ENCODE assay signal across 8 mouse cellular contexts in the genomic region with DNA sequence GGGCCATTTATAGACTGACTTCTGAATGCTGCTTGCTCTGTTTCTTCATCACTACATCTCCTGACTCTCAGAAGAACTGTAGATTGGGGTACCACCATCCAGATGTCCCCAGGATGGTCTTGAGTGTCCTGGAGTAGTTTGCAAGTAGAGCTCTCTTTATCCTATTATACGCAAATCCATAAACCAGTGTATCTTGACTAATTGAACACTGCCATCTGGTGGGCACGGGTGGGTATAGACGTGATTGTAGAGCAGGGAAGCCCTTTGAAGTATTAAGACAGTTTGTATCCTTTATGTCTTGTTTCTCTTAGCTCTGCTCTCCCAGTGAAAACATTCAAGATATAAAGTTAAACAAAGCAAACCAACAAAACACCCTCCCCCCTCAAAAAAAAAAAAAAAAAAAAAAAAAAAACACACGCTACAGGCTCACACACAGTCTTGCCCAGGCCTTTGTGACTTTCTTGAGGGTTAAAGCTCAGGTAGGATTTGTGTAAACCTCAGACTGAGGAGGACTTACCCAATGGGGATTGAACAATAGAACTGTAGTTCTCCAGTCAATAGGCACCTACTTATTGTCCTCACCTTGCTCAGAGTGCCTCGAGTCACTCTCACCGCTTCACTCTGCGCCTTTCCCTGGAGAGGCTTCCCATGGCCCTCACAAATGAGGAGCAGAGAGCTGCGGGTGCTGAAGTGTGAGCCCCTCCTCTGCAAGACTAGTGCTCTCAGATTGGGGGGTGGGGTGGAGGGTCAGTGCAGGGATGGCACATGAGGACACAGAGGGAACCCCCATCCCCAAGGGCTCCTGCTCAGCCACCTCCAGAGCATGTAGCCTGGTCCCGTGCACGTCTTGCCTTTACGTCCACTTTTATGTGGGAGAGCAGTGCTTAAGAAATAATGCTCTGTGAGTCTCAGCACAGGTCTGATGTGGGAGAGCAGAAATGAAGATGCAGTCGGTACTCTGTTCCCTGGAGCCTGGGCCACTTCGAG. TPM values are rescaled to one million over a fixed set of nuclear protein-coding genes. Genes with fewer than 3 reads are reported as not detected.
DNase-seq lines count a peak whose midpoint lies in the region; TF ChIP-seq lines count a peak whose summit lies in the region.

No protein-coding gene starts in this region.

- no peak overlapping the region for H3K4me3 ChIP-seq in lung, adult 2 months (replicated peaks; ENCODE audit: extremely low read depth, low read depth, low read length)
- no peak overlapping the region for H3K4me3 ChIP-seq in thymus, adult 2 months (ENCODE audit: control insufficient read depth, insufficient read depth, low read length)

- intact Hi-C loops in gastrocnemius, postnatal 36 days (cut with DNase I), result loop anchor here (5.0 kb wide), 2 partner anchors 50 to 325 kb away; no protein-coding TSS in a partner anchor

- no peaks in the 10 kb centered on the region for H3K36me3 ChIP-seq in thymus, adult 2 months (ENCODE audit: control insufficient read depth, insufficient read depth, low read length)

- TF ChIP-seq CTCF in lung, adult 2 months (IDR thresholded peaks at IDR 0.05; ENCODE audit: insufficient read depth, low read length), result peak; percentile 53
- TF ChIP-seq CTCF in thymus, adult 2 months (IDR thresholded peaks at IDR 0.05; ENCODE audit: borderline replicate concordance, control insufficient read depth, extremely low read depth, insufficient read depth, low read length, poor library complexity), result no peak

- H3K27me3 ChIP-seq in thymus, adult 2 months (ENCODE audit: control insufficient read depth, insufficient read depth, low read length), result no peaks in the 10 kb centered on the region

- TF ChIP-seq POLR2A in lung, adult 2 months (IDR thresholded peaks at IDR 0.05; ENCODE audit: borderline replicate concordance, extremely low read depth, low read depth, low read length), result no peak
- TF ChIP-seq POLR2A in thymus, adult 2 months (IDR thresholded peaks at IDR 0.05; ENCODE audit: control insufficient read depth, extremely low read depth, insufficient read depth, low read length, poor library complexity), result no peak

- no peaks in the 10 kb centered on the region for H3K4me1 ChIP-seq in lung, adult 2 months (ENCODE audit: control insufficient read depth, insufficient read depth, low read length)
- no peaks in the 10 kb centered on the region for H3K4me1 ChIP-seq in thymus, adult 2 months (replicated peaks; ENCODE audit: control insufficient read depth, insufficient read depth, low read length)

- WGBS in lung, adult 2 months, result 67% methylated on average over 13 of the region's 13 CpGs
- 75% methylated on average over 13 of the region's 13 CpGs for WGBS in thymus, adult 2 months

- DNase-seq in B cell, adult 2 months, result peak; percentile 70 to 72
- DNase-seq in adrenal gland, adult (ENCODE audit: inconsistent age in 2 of 2, low spot score in 1 of 2), result peak; percentile 42 to 89
- peak; percentile 90 for DNase-seq in embryo, embryonic 10.5 days (ENCODE audit: low spot score)
- DNase-seq in gastrocnemius, postnatal 36 days, result peak; percentile 33 to 53
- peak; percentile 82 to 83 for DNase-seq in kidney, postnatal 4 days
- DNase-seq in lung, adult 2 months, result peak; percentile 68
- DNase-seq in ovary, adult 18-20 months (ENCODE audit: low spot score), result peak; percentile 27
- DNase-seq in thymus, adult 2 months, result peak; percentile 76

- H3K27ac ChIP-seq in thymus, adult 2 months (ENCODE audit: control insufficient read depth, insufficient read depth, low read length), result no peak overlapping the region

RNA-seq across cellular contexts. Expression of gene Zfp518b, which starts 51.9 kb away (rescaled TPM):
- total RNA-seq in gastrocnemius, postnatal 36 days (2021), result 1 to 10 TPM; 2.0 to 2.4 TPM
- polyA plus RNA-seq in lung, adult 2 months (2012; rRNA removed), result 1.2 and 2.3 TPM in 2 replicates
- 0.87 and 0.93 TPM in 2 replicates for polyA plus RNA-seq in thymus, adult 2 months (2012; rRNA removed)

Comparison
In these comparisons a context has a peak if more than half of its experiments do, and no peak if none do; other contexts are left out.
1. DNase-seq: peak in every context shown above with its lines; median percentile 90 in embryo, embryonic 10.5 days; 82 in kidney, postnatal 4 days; 76 in thymus, adult 2 months; 71 in B cell, adult 2 months; 68 in lung, adult 2 months; 66 in adrenal gland, adult; 43 in gastrocnemius, postnatal 36 days; 27 in ovary, adult 18-20 months.